Mouse (Mus musculus): ENCODE measurements around the gene Gbp7.

The Gbp7 gene

DNA sequence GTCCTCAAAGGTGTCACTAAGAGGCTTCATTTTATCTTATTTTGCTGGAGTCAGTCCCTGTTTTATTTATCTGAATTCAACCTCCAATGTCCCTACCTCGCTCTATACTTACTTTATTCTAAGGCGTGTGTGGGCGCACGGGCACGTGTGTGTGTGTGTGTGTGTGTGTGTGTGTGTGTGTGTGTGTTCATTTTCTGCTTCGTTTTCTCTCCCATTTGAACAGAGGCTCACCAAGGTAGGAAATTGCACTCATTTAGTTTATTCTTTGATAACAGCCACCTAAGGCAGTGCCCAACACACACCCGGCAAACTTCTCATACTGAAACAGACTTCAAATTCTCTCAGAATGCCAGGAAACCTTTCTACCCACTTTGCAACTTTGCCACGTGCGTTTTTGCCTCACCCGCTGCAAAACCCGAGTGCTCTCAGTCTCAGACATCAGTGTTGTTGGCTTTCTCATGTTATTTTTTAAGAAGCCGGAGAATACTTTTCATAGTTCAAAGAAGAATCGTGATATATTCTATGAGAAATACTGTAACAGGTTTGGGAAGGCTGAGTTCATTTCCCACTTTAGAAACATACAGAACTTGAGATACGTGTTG, 31.0 kb downstream of the Gbp7 start:
- WGBS, result 53% methylated on average over 14 of the region's 14 CpGs

DNA sequence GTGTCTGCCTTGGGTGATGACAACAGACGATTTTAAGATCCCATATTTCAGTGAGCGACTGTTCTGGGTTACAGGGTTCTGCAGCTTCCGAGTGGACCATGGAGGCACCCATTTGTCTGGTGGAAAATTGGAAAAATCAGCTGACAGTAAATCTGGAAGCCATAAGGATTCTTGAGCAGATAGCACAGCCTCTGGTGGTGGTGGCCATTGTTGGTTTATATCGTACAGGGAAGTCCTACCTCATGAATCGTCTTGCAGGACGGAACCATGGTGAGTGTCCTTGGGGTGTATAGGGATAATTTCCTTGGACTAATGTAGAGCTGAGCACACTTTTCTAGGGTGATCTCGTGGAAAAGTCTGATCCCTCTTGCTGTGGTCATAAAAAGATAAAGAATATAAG, 31.5 kb downstream of the Gbp7 start:
- 79% methylated on average over 7 of the region's 7 CpGs for whole genome bisulfite sequencing

DNA sequence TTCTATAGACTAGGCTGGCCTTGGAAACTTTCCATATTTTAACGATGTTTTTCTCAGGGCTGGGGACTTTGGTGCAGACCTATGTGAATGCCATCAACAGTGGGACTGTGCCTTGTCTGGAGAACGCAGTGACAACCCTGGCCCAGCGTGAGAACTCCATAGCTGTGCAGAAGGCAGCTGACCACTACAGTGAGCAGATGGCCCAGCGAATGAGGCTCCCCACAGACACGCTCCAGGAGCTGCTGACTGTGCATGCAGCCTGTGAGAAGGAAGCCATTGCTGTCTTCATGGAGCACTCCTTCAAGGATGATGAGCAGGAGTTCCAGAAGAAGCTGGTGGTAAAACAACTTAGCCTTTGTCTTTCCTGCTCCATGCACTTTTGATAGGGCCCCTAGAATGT, 37.3 kb downstream of the Gbp7 start:
- WGBS, result 61% methylated on average over 5 of the region's 5 CpGs

DNA sequence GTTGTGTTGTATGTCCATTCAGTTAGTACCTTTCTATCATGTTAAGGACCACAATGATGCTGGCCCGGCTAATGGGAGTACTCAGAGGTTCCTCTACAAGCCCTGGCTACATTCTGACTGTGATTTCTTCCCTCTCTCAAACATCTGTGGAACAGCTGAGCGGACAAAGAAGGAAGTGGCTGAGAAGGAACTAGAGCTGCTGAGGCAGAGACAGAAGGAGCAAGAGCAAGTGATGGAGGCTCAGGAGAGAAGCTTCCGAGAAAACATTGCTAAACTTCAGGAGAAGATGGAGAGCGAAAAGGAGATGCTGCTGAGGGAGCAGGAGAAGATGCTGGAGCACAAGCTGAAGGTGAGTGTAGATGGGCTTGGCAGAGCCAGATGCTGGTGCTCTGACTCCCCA, 40.6 kb downstream of the Gbp7 start:
- 84% methylated on average over 4 of the region's 4 CpGs for WGBS

DNA sequence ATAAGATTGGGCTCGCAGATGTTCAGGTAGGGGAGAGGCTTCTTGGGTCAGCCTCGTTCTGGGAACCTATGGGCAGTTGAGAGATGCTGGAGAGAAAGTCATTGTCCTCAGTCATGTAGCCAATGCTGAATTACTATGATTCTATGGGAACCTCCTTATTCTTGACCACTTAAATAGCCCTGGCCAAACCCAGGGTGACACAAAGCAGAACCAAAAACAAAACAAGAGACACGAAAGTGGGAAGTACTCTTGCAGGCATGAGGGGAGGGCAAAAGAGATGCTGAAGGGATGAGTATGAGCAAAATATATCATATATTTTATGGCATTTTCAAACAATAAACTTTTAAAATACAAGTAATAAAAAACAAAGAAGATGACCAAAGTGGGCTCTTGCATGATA, 47.0 kb downstream of the Gbp7 start:
- 89% methylated on average over 3 of the region's 3 CpGs for WGBS

DNA sequence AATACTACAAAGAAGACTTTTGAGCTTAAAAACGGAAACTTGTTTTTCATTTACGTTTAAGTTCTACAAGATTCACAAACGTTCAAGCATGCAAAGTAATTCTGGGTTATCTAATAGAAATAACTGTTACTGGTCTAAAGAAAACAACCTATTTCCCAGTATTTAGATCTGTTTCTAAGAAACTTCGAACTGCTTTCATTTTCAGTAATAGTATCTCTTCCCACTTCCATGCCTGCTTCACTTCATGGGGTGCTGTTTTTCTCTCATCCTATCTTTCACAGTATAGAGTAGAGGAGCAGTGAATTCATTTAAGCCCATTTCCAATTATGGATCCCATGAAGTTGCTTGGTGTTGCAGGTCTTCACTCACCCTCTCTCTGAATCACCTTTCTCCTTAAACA, 48.2 kb downstream of the Gbp7 start:
- WGBS, result 91% methylated on average over 4 of the region's 4 CpGs

DNA sequence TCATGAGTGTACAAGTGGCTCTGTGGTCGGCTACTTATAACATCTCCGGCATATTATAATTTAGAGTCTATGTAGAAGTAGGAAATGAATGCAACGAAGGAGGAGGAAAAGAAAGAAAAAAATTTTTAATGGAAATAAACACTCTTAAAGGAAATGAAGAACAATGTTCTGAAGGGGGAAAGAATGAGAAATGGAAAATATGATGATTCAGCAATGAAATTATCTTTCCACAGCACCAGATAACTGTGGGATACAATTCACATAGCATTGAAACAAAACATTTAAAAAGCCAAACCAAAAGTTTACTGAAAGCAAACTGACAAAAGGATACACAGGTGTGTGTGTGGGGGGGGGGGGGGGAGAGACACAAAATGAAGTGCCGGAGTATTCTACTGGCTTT, 52.9 kb downstream of the Gbp7 start:
- WGBS, result 90% methylated on average over 4 of the region's 4 CpGs

DNA sequence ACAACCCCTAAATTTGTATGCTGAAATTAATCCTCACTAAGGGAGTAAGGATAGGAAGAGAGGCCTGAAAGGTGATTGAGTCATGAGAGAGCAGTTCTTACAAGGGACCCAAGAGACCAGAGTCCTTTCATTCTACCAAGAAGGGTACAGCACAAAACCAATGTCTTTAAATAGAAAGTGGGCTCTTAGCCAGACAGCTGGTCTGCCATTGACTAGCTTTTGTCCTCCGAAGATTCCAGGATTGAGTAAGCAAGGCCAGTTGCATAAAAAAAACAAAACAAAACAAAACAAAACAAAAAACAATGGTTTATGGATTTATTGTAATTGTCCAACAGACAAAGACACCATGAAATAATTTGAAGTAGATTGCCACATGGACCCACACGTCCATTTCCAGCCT, 58.7 kb downstream of the Gbp7 start:
- WGBS, result 65% methylated on average over 2 of the region's 2 CpGs

DNA sequence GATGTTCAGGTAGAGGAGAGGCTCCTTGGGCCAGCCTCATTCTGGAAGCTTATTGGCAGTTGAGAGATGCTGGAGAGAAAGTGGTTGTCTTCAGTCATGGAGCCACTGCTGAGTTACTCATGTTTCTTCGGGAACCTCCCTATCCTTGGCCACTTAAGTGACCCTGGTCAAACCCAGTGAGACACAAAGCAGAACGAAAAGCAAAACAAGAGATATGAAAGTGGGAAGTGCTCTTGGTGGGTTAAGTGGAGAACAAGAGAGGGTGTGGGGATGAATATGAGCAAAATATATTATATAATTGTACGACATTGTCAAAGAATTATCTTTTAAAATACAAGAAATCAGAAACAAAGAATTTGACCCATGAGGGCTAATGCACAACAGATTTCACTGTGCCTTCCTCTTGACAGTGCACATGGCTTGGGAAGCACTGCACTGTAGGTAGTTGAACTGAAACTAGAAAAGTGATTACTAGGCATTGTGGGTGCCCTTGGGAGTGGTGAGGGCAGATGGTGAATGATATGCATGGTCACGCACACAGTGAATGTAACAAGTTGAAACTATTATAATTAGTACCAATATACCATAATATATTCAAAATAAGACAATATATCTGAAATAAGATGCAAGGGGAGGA, 60.4 kb downstream of the Gbp7 start:
- WGBS, result 85% methylated on average over 4 of the region's 4 CpGs

DNA sequence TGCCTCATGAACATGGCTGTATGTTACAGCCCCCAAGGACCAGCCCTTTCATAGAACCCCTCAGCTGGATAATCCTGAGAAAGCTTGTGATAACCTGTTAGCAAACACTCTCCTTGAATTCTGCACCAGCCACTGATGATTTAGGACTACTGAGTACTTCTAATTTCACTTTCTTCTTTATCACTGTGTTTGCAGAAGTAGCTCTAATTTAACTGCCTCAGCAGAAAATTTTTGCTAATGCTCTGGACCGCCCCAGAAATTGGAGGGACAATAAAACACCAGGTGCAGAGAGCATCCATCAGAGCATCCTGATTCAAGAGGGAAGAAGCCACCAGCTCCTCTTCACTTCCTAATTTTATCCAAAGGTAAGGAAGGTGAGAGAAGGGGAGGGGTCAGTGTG, 64.4 kb downstream of the Gbp7 start, which contains the start of gene Gbp2b:
Gene Gbp2b, plus strand, starts transcription at position 301 of the 400 bp plus-strand sequence.
- 95% methylated on average over 1 of the region's 1 CpGs for WGBS

DNA sequence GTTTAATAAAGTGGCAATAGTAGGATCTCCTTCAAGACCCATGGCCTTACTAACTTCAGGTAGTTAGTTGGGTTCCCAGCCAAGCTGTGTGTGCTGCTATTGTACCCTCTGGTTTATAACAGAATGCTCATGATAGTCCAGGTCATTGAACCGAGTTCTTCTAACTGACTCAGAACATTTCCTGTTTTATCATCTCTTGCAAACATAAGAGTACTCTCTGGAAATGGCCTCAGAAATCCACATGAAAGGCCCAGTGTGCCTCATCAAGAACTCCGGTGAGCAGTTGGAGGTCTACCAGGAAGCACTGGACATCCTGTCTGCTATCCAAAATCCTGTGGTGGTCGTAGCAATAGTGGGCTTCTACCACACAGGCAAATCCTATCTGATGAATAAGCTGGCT, 67.8 kb downstream of the Gbp7 start:
- WGBS, result 71% methylated on average over 3 of the region's 3 CpGs
